Mouse (Mus musculus) liver, embryonic 11.5 days (tissue): Measurements from ENCODE around the gene AC170998.1. TPM values are rescaled to one million over a fixed set of nuclear protein-coding genes. Genes with fewer than 3 reads are reported as not detected.
A peak's percentile ranks its signal among the peaks of the same experiment; 100 is the strongest.

Experiments used
- ATAC-seq: fragments of 200-750 bp; cut with Nextera tagmentation; replicated peaks from 2 replicates; pipeline ENCODE4 v1.8.0; 2017; ENCODE audit warnings: moderate number of reproducible peaks, mild to moderate bottlenecking, moderate TSS enrichment, moderate library complexity; ENCODE audit not compliant: low FRiP score
- DNase-seq: peaks from one replicate; pipeline ENCODE4 v3.0.0-alpha.2; 2017; ENCODE audit warnings: low spot score
- H3K27ac ChIP-seq: fragments of 300-500 bp; sonication (generic); 2 replicates; pipeline ENCODE4 v1.5.1; 2014; ENCODE audit warnings: mild to moderate bottlenecking, low read depth, low read length, control low read depth
- H3K27me3 ChIP-seq: fragments of 300-500 bp; sonication (generic); replicated peaks from 2 replicates; pipeline ENCODE4 v1.6.1; 2014; ENCODE audit warnings: low read length, mixed read lengths; ENCODE audit not compliant: control insufficient read depth, insufficient read depth
- H3K36me3 ChIP-seq: fragments of 300-500 bp; sonication (generic); 2 replicates; pipeline ENCODE4 v1.6.1; 2014; ENCODE audit warnings: mild to moderate bottlenecking, low read length, moderate library complexity, mixed read lengths; ENCODE audit not compliant: control insufficient read depth, insufficient read depth
- H3K4me1 ChIP-seq: fragments of 300-500 bp; sonication (generic); replicated peaks from 2 replicates; pipeline ENCODE4 v1.6.1; 2014; ENCODE audit warnings: low read length, mixed read lengths; ENCODE audit not compliant: control insufficient read depth, insufficient read depth
- H3K4me2 ChIP-seq: fragments of 300-500 bp; sonication (generic); 2 replicates; pipeline ENCODE4 v1.6.1; 2014; ENCODE audit warnings: mild to moderate bottlenecking, control low read depth, moderate library complexity
- H3K4me3 ChIP-seq: fragments of 300-500 bp; sonication (generic); 2 replicates; pipeline ENCODE4 v1.5.1; 2014; ENCODE audit warnings: low read depth, low read length, control low read depth
- H3K9ac ChIP-seq: fragments of 300-500 bp; sonication (generic); 2 replicates; pipeline ENCODE4 v1.6.1; 2014; ENCODE audit warnings: low read depth, low read length, control low read depth
- H3K9me3 ChIP-seq: fragments of 300-500 bp; sonication (generic); 2 replicates; pipeline ENCODE4 v1.6.1; 2016; ENCODE audit warnings: low read length, inconsistent platforms, mixed read lengths; ENCODE audit not compliant: control insufficient read depth
- WGBS: fragments of 180-500 bp; shearing (Covaris S2); extraction: QIAGEN DNeasy Blood & Tissue Kit; methylation state at CpG from one replicate; pipeline ENCODE4 v1.1.7; 2014; 5-methylcytosine and 5-hydroxymethylcytosine counted together
- polyA plus RNA-seq: library from polyadenylated mRNA; unstranded; fragments of >200 nt; fragmentation: Nextera tagmentation; extraction: Ambion mirVana; gene quantifications from 2 replicates; pipeline ENCODE4 v1.2.1, GENCODE M21; 2014

The AC170998.1 gene
- polyA plus RNA-seq, 1 experiment from 2014 or later = 3.6 TPM

GRCm38 (mm10) chr17:28735317-28736105 is 9.6 kb downstream of the AC170998.1 start:
- no peak overlapping the region for H3K27ac ChIP-seq
- no peaks in the 10 kb centered on the region for H3K27me3 ChIP-seq
- peaks cover 21% of the 10 kb centered on the region for H3K36me3 ChIP-seq
- no peaks in the 10 kb centered on the region for H3K9me3 ChIP-seq
- ATAC-seq (no peak), DNase-seq (no peak)
- 77% methylated on average over 6 of the region's 6 CpGs for WGBS
- H3K4me2 ChIP-seq = no peak overlapping the region
- no peak overlapping the region for H3K9ac ChIP-seq
- H3K4me3 ChIP-seq = no peak overlapping the region
- H3K4me1 ChIP-seq = peaks cover 3% of the 10 kb centered on the region; the same call in 1 of the 2 replicates

- peak; percentile 51; the same call in 1 of the 2 replicates for ATAC-seq
- Histone ChIP-seq H3K9ac (no peak overlapping the region), H3K36me3 (peaks cover 22% of the 10 kb centered on the region)
Measured at GRCm38 (mm10) chr17:28736486-28736885, 10.6 kb downstream of the AC170998.1 start.

GRCm38 (mm10) chr17:28737973-28738372 is 12.1 kb downstream of the AC170998.1 start:
- no peak for DNase-seq
- no peaks in the 10 kb centered on the region for H3K9me3 ChIP-seq
- peaks cover 27% of the 10 kb centered on the region for H3K36me3 ChIP-seq
- H3K27me3 ChIP-seq = no peaks in the 10 kb centered on the region
- H3K4me2 ChIP-seq = no peak overlapping the region
- 76% methylated on average over 4 of the region's 4 CpGs for WGBS
- H3K4me1 ChIP-seq = peaks cover 3% of the 10 kb centered on the region; the same call in 1 of the 2 replicates
- no peak overlapping the region for H3K27ac ChIP-seq
- no peak for ATAC-seq
- H3K9ac ChIP-seq = no peak overlapping the region
- no peak overlapping the region for H3K4me3 ChIP-seq

More at GRCm38 (mm10) chr17:28736486-28736885, 10.6 kb downstream of the AC170998.1 start:
- Histone ChIP-seq H3K4me2 (no peak overlapping the region), H3K27ac (no peak overlapping the region), H3K4me1 (peaks cover 3% of the 10 kb centered on the region; the same call in 1 of the 2 replicates), H3K27me3 (no peaks in the 10 kb centered on the region), H3K4me3 (no peak overlapping the region), H3K9me3 (no peaks in the 10 kb centered on the region)
- no peak for DNase-seq
- WGBS = 59% methylated on average over 4 of the region's 4 CpGs

- peaks cover 40% of the 10 kb centered on the region for H3K36me3 ChIP-seq
- no peak overlapping the region for H3K4me3 ChIP-seq
- H3K27ac ChIP-seq = no peak overlapping the region
- H3K4me2 ChIP-seq = no peak overlapping the region
- no peak overlapping the region for H3K9ac ChIP-seq
- DNase-seq = no peak
- 92% methylated on average over 6 of the region's 6 CpGs for WGBS
- no peaks in the 10 kb centered on the region for H3K27me3 ChIP-seq
- no peak for ATAC-seq
- H3K4me1 ChIP-seq = peaks cover 3% of the 10 kb centered on the region; the same call in 1 of the 2 replicates
- no peaks in the 10 kb centered on the region for H3K9me3 ChIP-seq
Measured at GRCm38 (mm10) chr17:28739244-28739643, 13.4 kb downstream of the AC170998.1 start.

GRCm38 (mm10) chr17:28743145-28743866 is 17.4 kb downstream of the AC170998.1 start:
- WGBS = 91% methylated on average over 11 of the region's 11 CpGs
- DNase-seq = no peak
- H3K36me3 ChIP-seq = peaks cover 61% of the 10 kb centered on the region

GRCm38 (mm10) chr17:28743916-28744315 is 18.0 kb downstream of the AC170998.1 start:
- H3K9ac ChIP-seq = no peak overlapping the region

More at GRCm38 (mm10) chr17:28743145-28743866, 17.4 kb downstream of the AC170998.1 start:
- Histone ChIP-seq H3K9ac (no peak overlapping the region), H3K4me1 (peaks cover 3% of the 10 kb centered on the region; the same call in 1 of the 2 replicates), H3K27ac (no peak overlapping the region), H3K9me3 (no peaks in the 10 kb centered on the region), H3K27me3 (no peaks in the 10 kb centered on the region), H3K4me3 (no peak overlapping the region), H3K4me2 (no peak overlapping the region)
- ATAC-seq = no peak

GRCm38 (mm10) chr17:28745773-28746172 is 19.9 kb downstream of the AC170998.1 start:
- H3K36me3 ChIP-seq = peaks cover 54% of the 10 kb centered on the region

More at GRCm38 (mm10) chr17:28743916-28744315, 18.0 kb downstream of the AC170998.1 start:
- peaks cover 3% of the 10 kb centered on the region; the same call in 1 of the 2 replicates for H3K4me1 ChIP-seq
- no peak for ATAC-seq
- peaks cover 57% of the 10 kb centered on the region for H3K36me3 ChIP-seq
- DNase-seq = no peak
- H3K4me2 ChIP-seq = no peak overlapping the region
- H3K27me3 ChIP-seq = no peaks in the 10 kb centered on the region
- H3K4me3 ChIP-seq = no peak overlapping the region
- 93% methylated on average over 9 of the region's 9 CpGs for WGBS
- no peak overlapping the region for H3K27ac ChIP-seq
- H3K9me3 ChIP-seq = no peaks in the 10 kb centered on the region

GRCm38 (mm10) chr17:28748001-28748400 is 22.1 kb downstream of the AC170998.1 start:
- H3K4me2 ChIP-seq = no peak overlapping the region
- no peak overlapping the region for H3K4me3 ChIP-seq
- H3K4me1 ChIP-seq = no peaks in the 10 kb centered on the region
- 85% methylated on average over 4 of the region's 4 CpGs for WGBS
- no peaks in the 10 kb centered on the region for H3K9me3 ChIP-seq
- H3K36me3 ChIP-seq = peaks cover 39% of the 10 kb centered on the region
- H3K9ac ChIP-seq = no peak overlapping the region
- no peak overlapping the region for H3K27ac ChIP-seq
- no peak for DNase-seq
- no peaks in the 10 kb centered on the region for H3K27me3 ChIP-seq
- ATAC-seq = no peak

More at GRCm38 (mm10) chr17:28745773-28746172, 19.9 kb downstream of the AC170998.1 start:
- Histone ChIP-seq H3K9me3 (no peaks in the 10 kb centered on the region), H3K4me1 (no peaks in the 10 kb centered on the region), H3K4me2 (no peak overlapping the region), H3K9ac (no peak overlapping the region), H3K4me3 (no peak overlapping the region), H3K27ac (no peak overlapping the region), H3K27me3 (no peaks in the 10 kb centered on the region)
- ATAC-seq (no peak), DNase-seq (no peak)
- 88% methylated on average over 6 of the region's 6 CpGs for WGBS
